Mouse (Mus musculus): Measurements from ENCODE around the gene Ahcyl1.

DNA sequence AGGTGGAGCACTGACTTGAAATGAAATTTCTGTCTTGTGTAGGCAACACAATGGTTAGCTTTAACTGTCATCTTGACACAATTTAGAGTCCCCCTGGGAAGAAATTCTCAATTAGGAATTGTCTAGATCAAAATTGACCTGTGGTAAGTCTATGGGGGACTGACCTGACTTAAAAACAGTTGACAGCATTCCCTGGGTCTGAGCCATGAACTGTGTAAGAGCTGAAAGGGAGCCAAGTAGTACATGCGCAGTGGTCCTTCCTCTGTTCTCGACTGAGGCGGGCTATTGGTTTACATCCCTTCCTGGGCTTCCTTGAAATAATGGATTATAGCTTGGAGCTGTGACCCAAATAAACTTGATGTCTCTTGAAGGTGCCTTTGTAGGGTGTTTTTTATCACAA is 49.4 kb downstream of the Ahcyl1 start:
- TF ChIP-seq CTCF (IDR thresholded peaks at IDR 0.05; ENCODE audit: low read depth, low read length) (no peak), GATA1 (IDR thresholded peaks at IDR 0.05; ENCODE audit: borderline replicate concordance, low read length) (no peak), POLR2AphosphoS5 (IDR thresholded peaks at IDR 0.05; ENCODE audit: insufficient replicate concordance, low read depth, low read length) (no peak), TAL1 (conservative IDR thresholded peaks at IDR 0.05; ENCODE audit: low read depth, low read length) (no peak)

Data from G1E (cell line).